Mouse (Mus musculus) E14TG2a.4 (cell line): Measurements from ENCODE around the gene Pdzd7.

Source experiments
- CTCF ChIP-seq: conservative IDR thresholded peaks from 2 replicates; pipeline ENCODE4 v1.5.1; 2014; ENCODE audit warnings: low read length
- NANOG ChIP-seq: IDR thresholded peaks from 2 replicates; pipeline ENCODE4 v1.6.1; 2014; ENCODE audit warnings: borderline replicate concordance, low read length, mixed read lengths

DNA sequence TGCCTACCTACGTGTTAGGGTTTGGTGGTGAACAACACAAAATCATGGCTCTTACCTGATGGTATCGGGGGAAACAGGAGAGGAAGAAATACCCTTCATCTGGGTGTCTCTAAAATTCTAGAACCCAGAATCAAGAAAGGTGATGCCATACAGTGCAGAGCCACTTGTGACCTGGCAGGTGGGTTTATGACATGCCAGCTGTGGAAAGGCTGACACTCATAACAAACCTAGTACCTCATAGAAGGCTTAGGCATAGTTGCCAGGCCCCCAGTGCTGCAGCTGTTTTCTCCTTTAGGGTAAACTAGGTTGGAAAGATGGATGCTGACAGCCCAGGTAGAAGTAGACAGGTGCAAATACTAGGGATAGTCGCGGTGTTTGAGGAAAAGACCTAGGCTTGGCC lies 61.1 kb downstream of the Pdzd7 start:
- no peak for TF ChIP-seq CTCF
- no peak for TF ChIP-seq NANOG
